21 mouse cellular contexts compared by ENCODE assay signal in the genomic region with DNA sequence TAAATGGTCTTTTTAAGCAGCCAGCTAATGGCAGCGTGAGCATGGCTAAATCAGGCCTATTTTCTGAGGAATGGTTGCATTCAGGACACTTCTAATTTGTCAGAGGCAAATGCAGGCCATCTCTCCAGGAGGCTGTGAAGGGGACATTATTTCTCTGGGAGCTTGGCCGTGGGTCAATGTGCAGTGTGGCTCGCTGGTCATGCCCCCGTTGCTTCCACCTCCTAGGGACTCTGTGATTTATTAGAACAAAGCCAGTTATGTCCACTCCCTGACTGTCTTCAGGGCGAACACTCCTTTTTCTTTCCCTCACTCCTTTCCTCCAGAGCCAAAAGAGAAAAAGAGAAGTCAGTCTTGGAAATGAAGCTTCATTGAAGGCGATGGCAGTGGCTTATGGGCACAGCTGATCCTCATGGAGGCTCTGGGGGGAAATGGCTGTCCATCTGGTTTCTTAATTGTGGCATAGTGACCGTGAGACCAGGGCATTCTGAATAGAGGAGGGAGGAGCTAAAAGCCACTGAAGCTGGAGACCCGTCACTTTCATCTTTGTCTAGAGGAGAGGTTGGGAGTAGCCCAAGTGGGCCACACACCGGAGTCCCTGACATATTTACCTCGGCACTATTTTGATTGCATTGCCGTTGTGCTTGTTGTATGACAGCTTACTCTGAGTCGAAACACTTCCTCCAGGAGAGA.
DNase-seq lines count a peak whose midpoint lies in the region; ATAC-seq and TF ChIP-seq lines count a peak whose summit lies in the region.
"Had no signal": no experiment of that assay in that cellular context is flagged by ENCODE, and none has a peak within 500 bp of the region (broad histone marks: within the 10 kb centered on the region; RNA-seq: fewer than 3 reads in every experiment).

No protein-coding gene starts in this region.

- peaks cover 24% of the 10 kb centered on the region for H3K4me1 ChIP-seq in kidney, embryonic 15.5 days
- H3K4me1 ChIP-seq in kidney, adult 2 months (ENCODE audit: control insufficient read depth, insufficient read depth, low read length) = no peaks in the 10 kb centered on the region
- peaks cover 29% of the 10 kb centered on the region for H3K4me1 ChIP-seq in embryonic facial prominence, embryonic 10.5 days
- peaks cover 24% of the 10 kb centered on the region for H3K4me1 ChIP-seq in limb, embryonic 12.5 days (replicated peaks)
- peaks cover 2% of the 10 kb centered on the region; the same call in 1 of the 2 replicates for H3K4me1 ChIP-seq in forebrain, embryonic 12.5 days
- H3K4me1 ChIP-seq: heart, embryonic 15.5 days; intestine, embryonic 15.5 days; liver, embryonic 15.5 days had no signal

- no peak overlapping the region for H3K4me2 ChIP-seq in kidney, embryonic 15.5 days
- H3K4me2 ChIP-seq in limb, embryonic 12.5 days = peak overlapping the region; percentile 4; the same call in 1 of the 2 replicates
- H3K4me2 ChIP-seq in forebrain, embryonic 12.5 days = no peak overlapping the region
- H3K4me2 ChIP-seq: embryonic facial prominence, embryonic 13.5 days; heart, embryonic 15.5 days; intestine, embryonic 15.5 days; limb, embryonic 13.5 days; liver, embryonic 15.5 days had no signal

- intact Hi-C loops in left cerebral cortex, postnatal 36 days (cut with DNase I) = no loop called here

- H3K9me3 ChIP-seq in kidney, embryonic 15.5 days (replicated peaks) = no peaks in the 10 kb centered on the region
- no peaks in the 10 kb centered on the region for H3K9me3 ChIP-seq in embryonic facial prominence, embryonic 10.5 days
- no peaks in the 10 kb centered on the region for H3K9me3 ChIP-seq in limb, embryonic 12.5 days
- H3K9me3 ChIP-seq in forebrain, embryonic 12.5 days = 0 out of 2 replicates have a peak, but pooled peaks cover 2% of the 10 kb centered on the region
- H3K9me3 ChIP-seq: embryonic facial prominence, embryonic 13.5 days; heart, embryonic 15.5 days; intestine, embryonic 15.5 days; limb, embryonic 13.5 days; liver, embryonic 15.5 days had no signal

- peak; percentile 56; the same call in 1 of the 2 replicates for ATAC-seq in kidney, embryonic 15.5 days (replicated peaks; ENCODE audit: low FRiP score)
- 0 out of 2 replicates have a peak, but pooled peaks have one; percentile 2 for ATAC-seq in common myeloid progenitor, adult 5-6 weeks (replicated peaks; ENCODE audit: low read depth, poor library complexity, severe bottlenecking)
- 0 out of 2 replicates have a peak, but pooled peaks have one; percentile 26 for ATAC-seq in limb, embryonic 12.5 days (ENCODE audit: insufficient number of reproducible peaks, insufficient read depth, low FRiP score, low TSS enrichment, low read depth)
- ATAC-seq in forebrain, embryonic 12.5 days (ENCODE audit: low FRiP score) = no peak; the same call in 1 of the 2 replicates
- ATAC-seq: CD4-positive, CD25-positive, alpha-beta regulatory T cell, adult 4 months; intestine, embryonic 15.5 days had no signal

- H3K36me3 ChIP-seq in kidney, embryonic 15.5 days = no peaks in the 10 kb centered on the region
- no peaks in the 10 kb centered on the region for H3K36me3 ChIP-seq in kidney, adult 2 months (ENCODE audit: control insufficient read depth, insufficient read depth, low read length)
- H3K36me3 ChIP-seq in embryonic facial prominence, embryonic 10.5 days (replicated peaks) = no peaks in the 10 kb centered on the region
- no peaks in the 10 kb centered on the region for H3K36me3 ChIP-seq in limb, embryonic 12.5 days
- H3K36me3 ChIP-seq in forebrain, embryonic 12.5 days (replicated peaks) = no peaks in the 10 kb centered on the region
- H3K36me3 ChIP-seq: embryonic facial prominence, embryonic 13.5 days; heart, embryonic 15.5 days; intestine, embryonic 15.5 days; limb, embryonic 13.5 days; liver, embryonic 15.5 days had no signal

- H3K4me3 ChIP-seq in kidney, embryonic 15.5 days (replicated peaks) = no peak overlapping the region
- no peak overlapping the region for H3K4me3 ChIP-seq in kidney, adult 2 months (ENCODE audit: insufficient read depth, low read depth, low read length)
- H3K4me3 ChIP-seq in embryonic facial prominence, embryonic 10.5 days = no peak overlapping the region
- H3K4me3 ChIP-seq in limb, embryonic 12.5 days (replicated peaks) = no peak overlapping the region
- H3K4me3 ChIP-seq in forebrain, embryonic 12.5 days (replicated peaks) = no peak overlapping the region
- H3K4me3 ChIP-seq: embryonic facial prominence, embryonic 13.5 days; heart, embryonic 15.5 days; intestine, embryonic 15.5 days; limb, embryonic 13.5 days; liver, embryonic 15.5 days; myocyte had no signal

- H3K9ac ChIP-seq in kidney, embryonic 15.5 days = no peak overlapping the region
- no peak overlapping the region for H3K9ac ChIP-seq in limb, embryonic 12.5 days (replicated peaks)
- no peak overlapping the region for H3K9ac ChIP-seq in forebrain, embryonic 12.5 days
- H3K9ac ChIP-seq: embryonic facial prominence, embryonic 13.5 days; heart, embryonic 15.5 days; intestine, embryonic 15.5 days; limb, embryonic 13.5 days; liver, embryonic 15.5 days had no signal

- no peak for DNase-seq in kidney, adult 2 months
- peak; percentile 42 for DNase-seq in embryonic facial prominence, embryonic 10.5 days (ENCODE audit: low spot score)
- DNase-seq in left cerebral cortex, postnatal 36 days (ENCODE audit: low spot score in 2 of 2) = no peak
- DNase-seq: adrenal gland, postnatal 14 days; cerebellum, adult 9-10 months; kidney, postnatal 36 days; layer of hippocampus, postnatal 36 days; lung, postnatal 14 days; right cerebral cortex, postnatal 4 days; thymus, adult 2 months had no signal

- no peak for TF ChIP-seq CTCF in kidney, adult 2 months (conservative IDR thresholded peaks at IDR 0.05; ENCODE audit: insufficient read depth, insufficient read length, low read depth, low read length)

- H3K27me3 ChIP-seq in kidney, embryonic 15.5 days = no peaks in the 10 kb centered on the region
- no peaks in the 10 kb centered on the region for H3K27me3 ChIP-seq in kidney, adult 2 months (replicated peaks; ENCODE audit: control insufficient read depth, insufficient read depth, low read length)
- no peaks in the 10 kb centered on the region for H3K27me3 ChIP-seq in embryonic facial prominence, embryonic 10.5 days (replicated peaks; ENCODE audit: low read depth, poor library complexity, severe bottlenecking)
- no peaks in the 10 kb centered on the region for H3K27me3 ChIP-seq in limb, embryonic 12.5 days
- no peaks in the 10 kb centered on the region for H3K27me3 ChIP-seq in forebrain, embryonic 12.5 days
- H3K27me3 ChIP-seq: embryonic facial prominence, embryonic 13.5 days; heart, embryonic 15.5 days; intestine, embryonic 15.5 days; limb, embryonic 13.5 days; liver, embryonic 15.5 days had no signal

- peak overlapping the region; percentile 62 for H3K27ac ChIP-seq in kidney, embryonic 15.5 days
- no peak overlapping the region for H3K27ac ChIP-seq in kidney, adult 2 months (ENCODE audit: insufficient read depth, low read depth, low read length)
- H3K27ac ChIP-seq in embryonic facial prominence, embryonic 10.5 days (replicated peaks) = peak overlapping the region; percentile 72
- peak overlapping the region; percentile 41; the same call in 1 of the 2 replicates for H3K27ac ChIP-seq in limb, embryonic 12.5 days
- H3K27ac ChIP-seq in forebrain, embryonic 12.5 days = no peak overlapping the region
- H3K27ac ChIP-seq: embryonic facial prominence, embryonic 13.5 days; heart, embryonic 15.5 days; intestine, embryonic 15.5 days; limb, embryonic 13.5 days; liver, embryonic 15.5 days had no signal

- no peak for TF ChIP-seq POLR2A in kidney, adult 2 months (IDR thresholded peaks at IDR 0.05; ENCODE audit: low read depth, low read length)

- WGBS in kidney, embryonic 15.5 days = 17% methylated on average over 12 of the region's 12 CpGs
- 34% methylated on average over 12 of the region's 12 CpGs for WGBS in kidney, adult 2 months
- WGBS in embryonic facial prominence, embryonic 10.5 days = 32% methylated on average over 12 of the region's 12 CpGs
- 22% methylated on average over 12 of the region's 12 CpGs for WGBS in limb, embryonic 12.5 days
- 38% methylated on average over 12 of the region's 12 CpGs for WGBS in forebrain, embryonic 12.5 days

Comparison
In these comparisons a context has a peak if more than half of its experiments do, and no peak if none do; other contexts are left out.
1. H3K27ac ChIP-seq: peak in kidney, embryonic 15.5 days (single experiment), embryonic facial prominence, embryonic 10.5 days (single experiment) and limb, embryonic 12.5 days (single experiment); none in kidney, adult 2 months (single experiment) and forebrain, embryonic 12.5 days (single experiment).